Mouse (Mus musculus) cerebral cortex, adult 2 months (tissue): ENCODE data around the gene Abcb8.

Source experiments
- WGBS: fragments of 180-500 bp; shearing (Covaris S2); methylation state at CpG from one replicate; pipeline ENCODE4 v1.1.7; 2018; 5-methylcytosine and 5-hydroxymethylcytosine counted together

Gene Abcb8

DNA sequence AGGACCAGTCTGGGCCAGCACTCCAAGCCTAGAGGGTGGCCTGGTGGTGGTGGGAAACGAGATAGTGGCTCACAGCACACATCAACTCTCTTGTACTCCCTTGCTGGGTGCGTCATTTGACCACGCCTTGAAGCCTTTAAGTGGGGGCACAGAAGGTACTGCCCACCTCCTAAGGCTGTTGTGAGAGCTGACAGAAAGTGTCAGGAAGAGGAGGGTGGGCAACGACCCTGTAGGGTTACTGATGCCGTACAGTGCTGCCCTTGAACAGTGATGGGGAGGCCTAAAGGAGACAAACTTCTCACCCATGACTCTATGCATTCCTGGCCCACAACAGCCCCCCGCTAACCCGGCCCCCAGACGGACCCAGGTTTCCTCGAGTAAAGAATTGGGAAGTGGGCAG, 27.0 kb upstream of the Abcb8 start:
- WGBS: 90% methylated on average over 9 of the region's 9 CpGs

DNA sequence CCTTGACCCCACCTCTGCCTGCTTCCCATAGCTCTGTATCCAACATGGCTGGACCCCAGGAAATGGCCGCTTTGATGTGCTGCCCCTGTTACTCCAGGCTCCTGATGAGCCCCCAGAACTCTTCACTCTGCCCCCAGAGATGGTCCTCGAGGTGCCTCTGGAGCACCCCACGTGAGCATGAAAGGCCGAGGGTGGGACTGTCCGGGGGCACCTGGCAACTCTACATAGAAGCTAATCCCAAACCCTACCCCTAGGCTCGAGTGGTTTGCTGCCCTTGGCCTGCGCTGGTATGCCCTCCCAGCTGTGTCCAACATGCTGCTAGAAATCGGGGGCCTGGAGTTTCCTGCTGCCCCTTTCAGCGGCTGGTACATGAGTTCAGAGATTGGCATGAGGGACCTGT, 23.7 kb upstream of the Abcb8 start:
- 86% methylated on average over 9 of the region's 9 CpGs for WGBS

DNA sequence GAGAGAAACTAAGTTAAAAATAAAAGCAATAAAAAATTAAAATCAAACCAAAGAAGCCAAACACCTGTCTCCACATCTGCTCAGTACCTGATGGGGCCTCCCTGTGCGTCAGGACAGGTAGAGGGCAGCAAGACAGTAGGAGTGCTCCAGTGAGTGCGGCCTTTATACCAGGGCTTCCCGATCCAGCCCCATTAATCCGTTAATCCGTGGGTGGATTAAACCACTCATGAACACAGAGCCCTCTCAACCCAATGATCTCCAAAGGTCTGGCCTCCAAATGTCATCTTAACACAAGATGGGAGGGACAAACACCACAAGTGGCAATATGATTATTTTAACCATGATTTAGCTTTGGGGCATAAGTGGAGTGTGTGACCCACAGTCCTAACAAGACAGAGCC, 19.7 kb upstream of the Abcb8 start:
- 81% methylated on average over 5 of the region's 5 CpGs for WGBS

DNA sequence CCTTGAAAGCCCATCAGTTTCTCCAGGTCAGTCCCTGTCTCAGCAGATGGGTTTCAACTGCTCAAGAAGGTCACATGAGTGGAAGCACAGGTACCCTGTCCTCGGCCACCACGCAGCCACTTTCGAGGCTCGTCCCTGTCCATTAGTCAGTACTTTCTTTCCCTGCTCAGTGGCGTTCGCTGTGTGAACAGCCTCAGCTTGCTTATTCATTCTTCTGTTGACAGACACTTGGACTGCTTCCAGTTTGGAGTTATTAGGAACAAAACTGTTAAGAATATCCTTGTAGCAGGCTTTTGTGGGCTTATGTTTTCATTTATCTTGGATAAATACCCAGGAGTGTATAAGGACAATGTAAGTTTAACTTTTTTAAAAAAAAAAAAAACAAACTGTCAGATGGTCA, 19.2 kb upstream of the Abcb8 start:
- WGBS: 51% methylated on average over 6 of the region's 6 CpGs

DNA sequence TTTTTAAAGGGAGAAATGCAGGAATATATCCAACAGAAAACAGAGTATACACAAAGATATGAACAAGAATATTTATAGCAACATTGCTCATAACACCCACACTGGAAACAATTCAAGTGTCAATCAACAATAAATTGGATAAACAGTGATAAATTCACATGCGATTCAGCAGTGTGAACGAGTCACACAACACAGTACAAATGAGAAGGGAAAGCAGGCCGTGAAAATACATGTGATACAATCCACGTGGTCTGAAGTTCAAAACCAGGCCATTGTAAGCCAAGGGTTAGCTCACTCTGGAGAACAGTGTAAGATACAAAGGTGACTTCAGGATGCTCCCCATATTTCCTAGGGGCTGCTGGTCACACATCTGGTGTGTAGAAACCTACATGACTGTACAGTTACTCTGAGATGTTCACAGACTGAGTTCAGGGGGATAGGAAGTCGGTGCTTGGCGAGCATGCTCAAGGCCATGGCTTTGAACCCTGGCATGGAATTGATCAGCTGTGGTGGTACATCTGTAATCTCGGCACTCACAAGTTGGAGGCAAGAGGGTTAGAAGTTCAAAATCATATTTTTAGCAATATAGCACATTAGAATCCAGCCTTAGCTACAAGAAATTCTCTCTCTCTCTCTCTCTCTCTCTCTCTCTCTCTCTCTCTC, 18.7 kb upstream of the Abcb8 start:
- WGBS: 72% methylated on average over 7 of the region's 7 CpGs

DNA sequence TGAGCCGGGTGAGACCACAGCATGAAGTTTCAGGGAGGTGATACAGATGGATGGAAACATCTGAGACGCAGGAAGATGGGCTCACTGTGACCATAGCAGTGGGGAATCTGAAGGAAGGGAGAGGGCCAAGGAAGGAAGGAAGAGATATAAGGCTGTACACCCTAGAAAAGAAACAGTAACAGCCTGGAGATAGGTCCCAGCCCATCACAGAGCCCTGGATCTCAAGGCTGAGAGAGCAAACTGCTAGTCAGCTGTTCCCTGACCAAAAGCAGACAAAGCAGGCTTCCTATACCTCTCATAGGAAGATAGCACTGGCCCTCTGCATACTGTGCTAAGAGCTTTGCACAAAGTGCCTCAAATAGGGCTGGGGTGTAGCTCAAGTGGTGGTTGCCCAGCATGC, 14.8 kb upstream of the Abcb8 start:
- WGBS: 82% methylated on average over 2 of the region's 2 CpGs

DNA sequence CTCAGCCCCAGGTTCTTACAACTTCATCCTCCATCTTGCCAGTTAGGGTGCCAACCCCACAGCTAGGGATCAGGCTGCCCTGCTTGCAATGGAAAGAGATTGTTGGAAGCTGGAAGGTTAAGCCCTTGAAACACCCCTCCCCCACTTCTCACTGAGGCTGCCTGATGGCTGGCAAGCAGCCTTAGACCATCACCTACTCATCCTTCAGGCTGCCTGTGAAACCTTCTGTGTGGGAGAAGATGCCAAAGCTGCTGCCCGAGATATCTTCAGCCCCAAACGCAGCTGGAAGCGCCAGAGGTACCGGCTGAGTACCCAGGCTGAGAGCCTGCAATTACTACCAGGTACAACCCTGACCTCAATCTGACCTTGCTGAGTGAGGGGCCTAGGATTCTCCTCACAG, 14.0 kb upstream of the Abcb8 start:
- WGBS: 59% methylated on average over 4 of the region's 4 CpGs

DNA sequence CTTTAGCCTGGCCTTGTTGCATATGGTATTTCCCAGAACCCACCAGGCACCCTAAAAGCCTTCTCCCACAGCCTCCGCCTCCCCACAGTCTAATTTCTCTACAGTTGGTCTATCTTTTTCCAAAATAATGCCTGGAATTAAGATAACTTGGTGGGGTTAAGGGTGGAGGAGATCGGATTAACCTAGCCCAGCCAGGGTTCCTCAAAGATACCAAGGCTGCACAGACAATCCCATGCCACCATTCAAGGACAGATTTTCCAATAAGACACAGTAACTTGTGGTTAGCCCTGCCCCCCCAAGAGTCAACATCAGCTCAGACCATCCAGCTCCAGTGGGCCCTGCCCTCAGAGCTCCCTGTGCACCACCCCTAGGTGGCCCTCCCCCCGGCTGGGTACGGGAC, 13.0 kb upstream of the Abcb8 start:
- WGBS: 93% methylated on average over 4 of the region's 4 CpGs

DNA sequence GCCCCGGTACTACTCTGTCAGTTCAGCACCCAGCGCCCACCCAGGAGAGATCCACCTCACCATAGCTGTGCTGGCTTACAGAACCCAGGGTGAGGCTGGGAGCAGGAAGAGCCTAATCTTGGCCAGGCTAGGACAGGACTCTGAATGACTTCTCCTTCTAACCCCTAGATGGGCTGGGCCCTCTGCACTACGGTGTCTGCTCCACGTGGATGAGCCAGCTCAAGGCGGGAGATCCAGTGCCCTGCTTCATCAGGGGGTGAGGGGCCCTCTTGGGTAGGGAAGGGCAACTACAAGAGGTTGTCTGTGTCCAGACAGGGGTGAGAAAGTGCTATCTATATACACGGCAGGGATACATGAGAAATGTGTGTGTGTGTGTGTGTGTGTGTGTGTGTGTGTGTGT, 12.0 kb upstream of the Abcb8 start:
- 82% methylated on average over 6 of the region's 6 CpGs for whole genome bisulfite sequencing

DNA sequence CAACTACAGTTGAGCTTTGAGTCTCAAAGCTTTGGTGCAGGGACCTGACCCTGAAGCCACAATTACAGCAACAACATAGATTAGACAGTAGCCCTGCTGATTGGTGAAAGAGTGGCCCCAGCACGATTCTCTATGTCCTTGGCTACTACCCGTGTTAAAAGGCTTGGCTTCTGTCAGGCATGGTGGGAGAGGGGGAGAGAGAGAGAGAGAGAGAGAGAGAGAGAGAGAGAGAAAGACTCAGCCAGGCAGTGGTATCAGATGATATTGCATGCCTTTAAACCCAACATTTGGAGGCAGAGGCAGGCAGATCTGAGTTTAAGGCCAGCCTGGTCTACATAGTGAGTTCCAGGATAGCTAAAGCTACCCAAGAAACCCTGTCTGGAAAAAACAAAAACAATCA, 11.5 kb upstream of the Abcb8 start:
- 84% methylated on average over 2 of the region's 2 CpGs for WGBS

DNA sequence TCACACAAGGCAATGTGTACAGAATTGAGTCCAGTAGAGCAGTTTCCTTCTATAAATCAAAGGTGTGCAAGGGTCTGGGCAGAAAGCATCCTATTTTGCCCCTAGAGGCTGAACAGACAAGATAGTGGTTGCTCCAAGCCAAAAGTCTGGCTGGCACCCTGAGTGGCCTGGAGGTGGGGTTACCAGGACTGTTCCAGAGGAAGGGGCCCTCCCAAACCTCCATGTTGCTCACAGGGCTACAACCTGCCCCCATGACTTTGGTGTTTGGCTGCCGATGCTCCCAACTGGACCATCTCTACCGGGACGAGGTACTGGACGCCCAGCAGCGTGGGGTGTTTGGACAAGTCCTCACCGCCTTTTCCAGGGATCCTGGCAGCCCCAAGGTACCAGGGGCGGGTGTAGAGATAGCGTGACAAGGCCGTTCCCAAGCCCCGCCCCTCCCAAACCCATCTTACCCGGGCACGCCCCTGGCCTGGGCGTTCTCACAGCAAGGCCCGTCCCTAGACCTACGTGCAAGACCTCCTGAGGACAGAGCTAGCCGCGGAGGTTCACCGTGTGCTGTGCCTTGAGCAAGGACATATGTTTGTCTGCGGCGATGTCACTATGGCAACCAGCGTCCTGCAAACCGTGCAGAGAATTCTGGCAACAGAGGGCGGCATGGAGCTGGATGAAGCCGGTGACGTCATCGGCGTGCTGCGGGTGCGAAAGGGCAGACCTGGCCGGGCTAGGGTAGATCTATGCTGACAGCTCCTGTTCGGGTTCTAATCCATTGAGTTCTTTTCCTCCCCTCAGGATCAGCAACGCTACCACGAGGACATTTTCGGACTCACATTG, 10.2 kb upstream of the Abcb8 start:
- WGBS: 2% methylated on average over 34 of the region's 34 CpGs

DNA sequence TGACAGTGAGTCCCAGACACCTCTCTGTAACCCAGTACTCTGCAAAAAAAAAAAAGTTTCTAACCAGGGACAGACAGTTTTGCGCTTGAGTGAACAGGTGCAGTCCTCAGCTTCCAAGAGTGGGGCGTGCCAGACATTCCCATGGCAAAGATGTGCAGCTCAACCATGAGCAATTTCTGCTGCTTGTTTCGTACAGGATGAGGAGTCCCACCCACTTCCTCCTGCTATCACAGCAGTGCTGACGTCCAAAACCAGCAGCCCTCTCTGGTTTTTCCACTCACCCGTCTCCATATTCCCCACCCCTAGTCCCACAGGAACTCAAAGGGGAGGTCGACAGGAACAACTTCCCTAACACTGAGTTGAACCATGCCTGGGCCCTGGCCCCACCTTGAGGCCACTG, 9.1 kb upstream of the Abcb8 start:
- WGBS: 26% methylated on average over 6 of the region's 6 CpGs

DNA sequence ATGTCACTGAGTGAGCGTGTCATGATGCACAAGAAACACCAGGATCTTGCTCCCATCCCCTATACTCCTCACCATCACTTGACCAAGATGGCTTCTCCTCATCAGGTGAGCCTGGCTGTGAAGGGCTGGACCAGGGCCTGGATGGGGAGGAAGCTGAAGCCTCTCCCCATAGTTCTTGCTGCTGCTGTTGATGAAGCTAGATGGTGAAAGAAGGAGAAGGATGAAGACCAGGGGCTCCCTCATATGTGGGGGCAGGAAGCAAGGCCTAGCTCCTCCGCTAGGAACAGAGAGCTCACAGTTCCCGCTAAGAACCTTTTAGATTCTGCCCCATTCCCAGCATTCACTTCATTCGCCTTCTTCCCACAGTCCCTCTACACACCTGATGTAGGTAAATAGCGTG, 8.1 kb upstream of the Abcb8 start:
- WGBS: 96% methylated on average over 5 of the region's 5 CpGs

DNA sequence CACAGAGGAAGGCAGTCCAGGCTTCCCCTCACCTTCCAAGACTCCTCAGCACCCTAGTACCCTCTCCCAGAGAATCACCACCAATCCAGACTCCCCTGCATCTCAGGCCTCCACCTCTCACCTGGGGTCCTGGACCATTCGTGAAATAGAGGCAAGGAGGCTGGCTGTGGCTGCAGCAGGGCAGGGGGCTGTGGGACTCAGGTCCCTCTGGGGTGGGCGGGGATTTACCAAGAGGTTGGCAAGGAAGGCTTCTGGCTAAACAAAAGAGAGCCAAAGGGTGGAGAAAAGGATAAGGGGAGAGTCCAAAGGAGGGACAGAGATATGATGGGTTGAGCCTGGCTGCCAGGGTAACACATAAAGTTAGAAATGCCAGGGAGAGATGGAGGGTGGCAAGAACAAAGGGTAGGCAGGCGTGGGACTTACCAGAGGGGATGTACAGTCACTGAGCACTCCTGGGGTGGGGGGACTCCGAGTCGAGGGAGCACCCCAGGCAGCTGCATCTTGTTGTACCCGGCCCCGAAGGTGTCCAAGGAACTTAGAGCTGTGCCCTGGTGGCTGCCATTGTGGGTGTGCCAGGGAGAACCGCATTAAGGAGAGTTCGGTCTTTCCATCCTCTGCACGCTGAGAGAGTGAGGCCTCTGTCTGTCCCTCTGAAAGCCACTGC, 7.4 kb upstream of the Abcb8 start:
- WGBS: 81% methylated on average over 10 of the region's 10 CpGs

DNA sequence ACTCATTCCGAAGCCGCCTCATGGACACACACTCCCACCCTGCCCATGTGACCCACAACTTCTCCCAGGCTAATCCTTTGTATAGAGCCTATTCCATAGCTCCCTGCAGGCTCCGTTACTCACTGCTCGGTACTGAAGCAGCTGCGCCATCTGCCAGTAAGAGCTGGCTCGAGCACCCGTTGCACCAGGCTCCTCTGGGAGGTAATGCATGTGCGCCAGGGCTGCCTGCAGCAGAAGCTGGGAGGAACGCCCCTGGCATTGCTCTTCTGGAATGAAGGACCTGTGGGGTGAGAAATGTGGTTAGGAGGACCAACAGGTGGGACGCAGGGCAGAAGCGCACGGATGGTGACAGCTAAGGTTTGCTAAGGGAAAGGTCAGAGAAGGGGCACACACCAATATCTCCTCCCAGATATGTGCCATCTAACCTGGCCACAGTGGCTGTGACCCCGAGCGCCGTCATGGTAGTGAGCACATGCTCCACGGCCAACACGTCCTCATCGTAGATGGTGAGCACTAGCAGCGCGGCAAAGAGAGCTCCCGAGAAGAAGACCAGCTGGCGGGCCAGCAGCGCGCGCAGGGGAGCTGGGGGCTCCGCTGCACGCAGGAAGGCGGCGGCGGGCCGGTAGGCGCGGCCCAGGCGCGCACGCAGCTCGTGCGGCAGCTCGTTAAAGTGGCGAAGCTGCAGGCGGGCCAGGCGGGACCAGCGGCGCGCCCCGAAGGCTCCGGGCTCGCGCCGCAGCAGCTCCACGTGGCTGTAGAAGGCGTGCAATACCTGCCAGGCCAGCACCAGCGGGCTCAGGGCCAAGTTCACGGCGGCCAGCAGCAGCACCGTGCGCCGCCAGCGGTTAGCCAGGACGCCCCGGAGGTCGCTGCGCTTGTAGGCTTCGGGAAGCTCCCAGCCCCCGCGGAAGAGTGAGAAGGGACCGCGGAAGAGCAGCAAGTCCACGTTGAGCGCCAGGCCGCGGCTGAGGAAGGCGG, 5.9 kb upstream of the Abcb8 start:
- 1% methylated on average over 73 of the region's 73 CpGs for WGBS

DNA sequence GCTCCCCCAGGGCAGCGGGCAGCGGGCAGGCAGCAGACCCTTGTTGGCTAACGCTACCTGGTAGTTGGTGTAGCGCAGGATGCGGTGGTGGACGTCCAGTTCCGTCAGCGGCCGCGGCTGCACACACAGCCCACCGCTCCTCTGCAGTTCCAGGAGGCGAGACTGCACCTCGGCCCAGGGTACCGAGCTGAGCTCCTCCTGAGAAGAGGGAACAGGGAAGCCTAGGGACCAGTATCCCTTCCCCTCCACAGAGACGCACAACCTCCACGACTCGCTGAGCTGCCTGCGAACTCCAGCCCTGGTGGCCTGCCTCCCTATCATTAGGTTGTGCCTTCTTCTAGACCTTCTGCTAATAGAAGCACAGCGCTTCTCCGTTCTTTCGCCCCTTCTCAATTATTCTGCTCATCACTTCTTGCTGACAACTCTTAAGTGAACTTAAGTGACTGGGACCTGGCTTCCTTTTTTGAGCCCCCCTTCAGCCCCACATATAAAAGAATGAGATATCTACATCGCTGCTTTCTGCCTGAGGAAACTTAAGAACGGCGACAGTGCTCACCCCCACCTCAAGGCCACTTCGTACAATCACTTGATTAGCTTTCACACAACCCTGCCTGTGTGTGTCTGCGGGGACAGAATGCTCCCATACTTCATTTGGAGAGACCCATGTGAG, 5.1 kb upstream of the Abcb8 start:
- 35% methylated on average over 26 of the region's 26 CpGs for WGBS

DNA sequence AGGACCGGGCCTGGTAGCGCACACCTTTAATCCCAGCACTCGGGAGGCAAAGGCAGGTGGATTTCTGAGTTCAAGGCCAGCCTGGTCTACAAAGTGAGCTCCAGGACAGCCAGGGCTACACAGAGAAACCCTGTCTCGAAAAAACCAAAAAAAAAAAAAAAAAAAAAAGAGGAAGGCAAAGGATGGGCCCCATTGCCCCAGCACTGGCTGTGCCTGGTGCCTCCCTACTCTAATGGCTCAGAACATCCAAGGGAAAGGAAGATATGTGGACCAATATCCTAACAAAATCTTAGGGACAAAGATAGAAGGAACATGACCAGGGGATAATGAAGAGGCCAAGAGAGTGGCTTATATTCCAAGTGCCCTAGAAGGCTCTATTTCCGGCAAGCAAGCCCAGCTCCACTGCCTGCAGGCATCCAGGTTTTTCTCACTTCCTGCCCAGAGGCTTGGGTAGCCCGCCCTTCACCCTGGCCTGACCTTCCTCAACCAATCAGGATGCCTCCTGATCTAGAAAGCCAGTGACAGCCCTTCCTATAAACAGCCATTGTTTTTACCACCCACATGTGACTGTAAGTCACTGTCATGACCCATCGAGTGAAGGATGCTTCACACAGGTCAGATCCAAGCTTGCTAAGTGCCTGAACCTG, 4.3 kb upstream of the Abcb8 start:
- 74% methylated on average over 7 of the region's 7 CpGs for WGBS

DNA sequence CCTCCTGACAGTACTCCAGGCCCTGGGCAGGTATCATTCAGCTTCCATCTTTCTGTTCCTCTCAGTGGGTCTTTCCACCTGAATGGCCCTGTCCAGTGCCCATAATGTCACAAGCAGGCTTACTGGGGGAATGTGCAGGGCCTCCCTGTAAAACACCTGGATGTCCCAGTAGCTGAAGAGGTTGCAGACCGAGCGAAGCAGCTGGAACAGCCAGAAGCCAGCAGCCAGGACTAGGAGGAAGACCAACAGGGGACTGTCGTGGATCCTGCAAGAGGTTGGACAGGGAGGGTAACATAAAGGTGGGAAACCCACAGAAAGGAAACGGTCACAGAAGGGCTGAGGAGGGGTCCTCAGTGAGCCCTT, 3.8 kb upstream of the Abcb8 start:
- 93% methylated on average over 4 of the region's 4 CpGs for WGBS

DNA sequence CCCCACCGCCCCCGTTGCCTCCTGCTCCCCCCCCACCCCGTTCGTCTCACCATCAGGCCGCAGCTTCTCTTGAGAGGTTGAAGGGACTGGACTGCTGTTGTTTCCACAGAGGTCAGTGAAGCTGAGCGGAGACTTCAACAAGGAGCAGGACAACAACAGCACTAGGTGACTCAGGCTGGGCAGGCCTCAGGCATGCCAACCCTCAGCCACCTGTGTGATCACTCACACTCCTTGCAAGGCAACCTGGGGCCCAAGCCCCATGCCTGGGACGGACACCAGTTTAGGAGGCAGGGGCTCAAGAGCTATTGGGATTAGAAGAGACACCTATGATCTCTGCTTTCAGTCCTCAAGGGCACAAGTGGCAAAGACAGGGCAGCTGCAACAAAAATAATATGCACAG, 1.6 kb upstream of the Abcb8 start, which contains the start of gene Atg9b:
TSS of gene Atg9b (minus strand) at position 280 of the 400 bp plus-strand sequence.
- WGBS: 90% methylated on average over 7 of the region's 7 CpGs

DNA sequence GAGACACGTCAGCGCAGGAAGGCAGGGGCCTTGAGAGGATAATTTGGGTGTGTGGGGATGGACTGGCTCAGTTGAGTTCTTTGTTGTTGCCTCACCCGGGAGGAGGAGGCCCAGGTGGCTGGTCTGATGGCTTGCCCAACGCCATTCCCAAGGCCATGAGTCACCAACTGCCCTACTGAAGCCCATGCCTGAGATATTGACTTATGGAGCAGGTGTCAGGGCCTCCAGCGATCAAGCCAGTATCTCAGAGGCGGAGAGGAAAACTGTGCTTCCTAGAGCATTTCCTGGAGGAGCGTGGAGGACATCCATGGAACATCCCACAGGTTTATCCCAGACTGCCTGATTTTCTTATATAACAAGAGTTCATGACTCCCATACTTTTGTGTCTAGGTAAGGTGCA, 739 bp upstream of the Abcb8 start:
- WGBS: 81% methylated on average over 7 of the region's 7 CpGs
